Mouse (Mus musculus) midbrain, embryonic 14.5 days (tissue): ENCODE measurements around the gene Rims1. TPM values are rescaled to one million over a fixed set of nuclear protein-coding genes. Genes with fewer than 3 reads are reported as not detected.

Experiments used
- ATAC-seq: fragments of 200-750 bp; cut with Nextera tagmentation; 2 replicates; pipeline ENCODE4 v1.8.0; 2017; ENCODE audit warnings: moderate number of reproducible peaks, moderate library complexity; ENCODE audit not compliant: low FRiP score, low TSS enrichment
- DNase-seq: peaks from one replicate; pipeline ENCODE4 v3.0.0-alpha.2; 2015
- H3K27ac ChIP-seq: fragments of 300-500 bp; sonication (generic); replicated peaks from 2 replicates; pipeline ENCODE4 v1.5.1; 2014; ENCODE audit warnings: mild to moderate bottlenecking, low read depth, low read length, moderate library complexity
- H3K27me3 ChIP-seq: fragments of 300-500 bp; sonication (generic); 2 replicates; pipeline ENCODE4 v1.6.1; 2014; ENCODE audit warnings: low read length, control low read depth, mixed read lengths; ENCODE audit not compliant: control insufficient read depth, insufficient read depth
- H3K36me3 ChIP-seq: fragments of 300-500 bp; sonication (generic); 2 replicates; pipeline ENCODE4 v1.6.1; 2014; ENCODE audit warnings: low read length, control low read depth; ENCODE audit not compliant: control insufficient read depth, insufficient read depth
- H3K4me1 ChIP-seq: fragments of 300-500 bp; sonication (generic); 2 replicates; pipeline ENCODE4 v1.6.1; 2014; ENCODE audit warnings: mild to moderate bottlenecking, antibody characterized with exemption, low read length, control low read depth; ENCODE audit not compliant: control insufficient read depth, insufficient read depth
- H3K4me2 ChIP-seq: fragments of 300-500 bp; sonication (generic); 2 replicates; pipeline ENCODE4 v1.6.1; 2014; ENCODE audit warnings: mild to moderate bottlenecking, low read length, moderate library complexity
- H3K4me3 ChIP-seq: fragments of 300-500 bp; sonication (generic); replicated peaks from 2 replicates; pipeline ENCODE4 v1.5.1; 2014; ENCODE audit warnings: low read depth, low read length
- H3K9ac ChIP-seq: fragments of 300-500 bp; sonication (generic); replicated peaks from 2 replicates; pipeline ENCODE4 v1.6.1; 2014; ENCODE audit warnings: mild to moderate bottlenecking, low read length, moderate library complexity
- H3K9me3 ChIP-seq: fragments of 300-500 bp; sonication (generic); 2 replicates; pipeline ENCODE4 v1.6.1; 2016; ENCODE audit warnings: low read length, control low read depth, mixed read lengths; ENCODE audit not compliant: control insufficient read depth
- WGBS: fragments of 180-500 bp; shearing (Covaris S2); extraction: QIAGEN DNeasy Blood & Tissue Kit; methylation state at CpG from one replicate; pipeline ENCODE4 v1.1.7; 2014; 5-methylcytosine and 5-hydroxymethylcytosine counted together
- polyA plus RNA-seq: library from polyadenylated mRNA; unstranded; fragments of >200 nt; fragmentation: Nextera tagmentation; extraction: Ambion mirVana; gene quantifications from 2 replicates; pipeline ENCODE4 v1.2.1, GENCODE M21; 2014

Rims1 gene
- polyA plus RNA-seq, 1 experiment from 2014 or later, result 17.1 TPM

- Histone ChIP-seq H3K4me1 (no peaks in the 10 kb centered on the region), H3K36me3 (no peaks in the 10 kb centered on the region), H3K4me2 (no peak overlapping the region), H3K27me3 (no peaks in the 10 kb centered on the region), H3K9ac (no peak overlapping the region), H3K9me3 (no peaks in the 10 kb centered on the region), H3K4me3 (no peak overlapping the region), H3K27ac (no peak overlapping the region)
- DNase-seq, result no peak
- 90% methylated on average over 1 of the region's 1 CpGs for WGBS
- no peak for ATAC-seq
These were observed 525.8 kb downstream of the Rims1 start for GRCm38 (mm10) chr1:22279954-22280353.

DNA sequence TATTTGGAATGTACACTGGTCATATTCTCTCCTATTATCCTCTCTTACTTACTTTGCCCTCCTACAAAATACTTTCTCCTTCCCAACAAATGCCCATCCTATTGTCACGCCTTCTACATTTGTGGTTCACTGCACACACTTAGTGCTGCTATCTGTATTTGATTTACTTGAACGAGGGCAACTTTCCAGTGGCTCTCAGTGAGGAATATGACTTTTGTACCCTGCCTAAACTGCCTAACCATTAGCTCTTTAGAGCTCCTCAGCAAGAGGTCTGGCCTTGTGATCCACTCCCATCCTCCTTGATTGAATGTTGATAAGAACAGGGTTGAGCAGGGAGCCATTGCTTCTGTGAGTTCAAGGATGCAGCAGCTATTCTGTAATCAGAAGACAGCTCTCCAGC lies 531.7 kb downstream of the Rims1 start:
- ATAC-seq (no peak), DNase-seq (no peak)
- 57% methylated on average over 2 of the region's 2 CpGs for WGBS
- Histone ChIP-seq H3K4me3 (no peak overlapping the region), H3K4me1 (no peaks in the 10 kb centered on the region), H3K27ac (no peak overlapping the region), H3K4me2 (no peak overlapping the region), H3K9ac (no peak overlapping the region), H3K27me3 (no peaks in the 10 kb centered on the region), H3K36me3 (no peaks in the 10 kb centered on the region), H3K9me3 (no peaks in the 10 kb centered on the region)

GRCm38 (mm10) chr1:22270131-22270530 lies 535.7 kb downstream of the Rims1 start:
- Histone ChIP-seq H3K4me2 (no peak overlapping the region), H3K27ac (no peak overlapping the region), H3K27me3 (no peaks in the 10 kb centered on the region), H3K9ac (no peak overlapping the region), H3K4me3 (no peak overlapping the region), H3K4me1 (peaks cover 7% of the 10 kb centered on the region), H3K36me3 (no peaks in the 10 kb centered on the region), H3K9me3 (no peaks in the 10 kb centered on the region)
- ATAC-seq (no peak), DNase-seq (no peak)
- 59% methylated on average over 5 of the region's 5 CpGs for WGBS

- Histone ChIP-seq H3K27me3 (no peaks in the 10 kb centered on the region), H3K27ac (no peak overlapping the region), H3K4me3 (no peak overlapping the region), H3K4me1 (peaks cover 7% of the 10 kb centered on the region), H3K9me3 (no peaks in the 10 kb centered on the region), H3K4me2 (no peak overlapping the region), H3K9ac (no peak overlapping the region), H3K36me3 (no peaks in the 10 kb centered on the region)
- DNase-seq (peak; percentile 90), ATAC-seq (peak; percentile 63; the same call in 1 of the 2 replicates)
- WGBS, result 41% methylated on average over 15 of the region's 15 CpGs
These were observed 537.0 kb downstream of the Rims1 start for GRCm38 (mm10) chr1:22268581-22269359.

- Histone ChIP-seq H3K27ac (no peak overlapping the region), H3K9ac (no peak overlapping the region), H3K27me3 (no peaks in the 10 kb centered on the region), H3K4me1 (peaks cover 7% of the 10 kb centered on the region), H3K36me3 (no peaks in the 10 kb centered on the region), H3K4me2 (peak overlapping the region; percentile 32), H3K9me3 (no peaks in the 10 kb centered on the region), H3K4me3 (no peak overlapping the region)
- peak; percentile 79 for DNase-seq
- ATAC-seq, result peak; percentile 56
- 8% methylated on average over 10 of the region's 10 CpGs for WGBS
These were observed 539.3 kb downstream of the Rims1 start for GRCm38 (mm10) chr1:22266491-22266890.

DNA sequence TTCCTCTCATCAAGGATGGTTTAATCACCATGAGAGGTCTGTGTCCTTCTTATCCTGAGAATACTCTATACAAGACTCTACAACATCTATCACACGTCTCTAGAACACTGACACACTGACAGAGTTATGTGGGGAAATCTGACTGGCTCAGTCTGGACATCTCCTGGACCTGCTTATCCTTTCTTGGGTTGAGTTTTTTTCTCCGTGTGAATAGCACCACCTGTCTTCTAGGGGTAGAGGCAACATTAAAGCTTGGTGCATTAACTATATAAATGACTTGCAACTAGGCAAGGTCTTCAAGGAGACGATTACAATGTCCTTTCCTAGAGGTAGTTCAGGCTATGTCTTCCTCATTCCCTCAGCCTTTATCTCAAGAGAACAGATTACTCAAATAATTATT lies 540.3 kb downstream of the Rims1 start:
- no peaks in the 10 kb centered on the region for H3K27me3 ChIP-seq
- no peak for ATAC-seq
- H3K9ac ChIP-seq, result no peak overlapping the region
- WGBS, result 79% methylated on average over 3 of the region's 3 CpGs
- no peaks in the 10 kb centered on the region for H3K9me3 ChIP-seq
- H3K4me1 ChIP-seq, result peaks cover 7% of the 10 kb centered on the region
- no peak overlapping the region for H3K27ac ChIP-seq
- no peaks in the 10 kb centered on the region for H3K36me3 ChIP-seq
- no peak overlapping the region for H3K4me2 ChIP-seq
- H3K4me3 ChIP-seq, result no peak overlapping the region
- no peak for DNase-seq

DNA sequence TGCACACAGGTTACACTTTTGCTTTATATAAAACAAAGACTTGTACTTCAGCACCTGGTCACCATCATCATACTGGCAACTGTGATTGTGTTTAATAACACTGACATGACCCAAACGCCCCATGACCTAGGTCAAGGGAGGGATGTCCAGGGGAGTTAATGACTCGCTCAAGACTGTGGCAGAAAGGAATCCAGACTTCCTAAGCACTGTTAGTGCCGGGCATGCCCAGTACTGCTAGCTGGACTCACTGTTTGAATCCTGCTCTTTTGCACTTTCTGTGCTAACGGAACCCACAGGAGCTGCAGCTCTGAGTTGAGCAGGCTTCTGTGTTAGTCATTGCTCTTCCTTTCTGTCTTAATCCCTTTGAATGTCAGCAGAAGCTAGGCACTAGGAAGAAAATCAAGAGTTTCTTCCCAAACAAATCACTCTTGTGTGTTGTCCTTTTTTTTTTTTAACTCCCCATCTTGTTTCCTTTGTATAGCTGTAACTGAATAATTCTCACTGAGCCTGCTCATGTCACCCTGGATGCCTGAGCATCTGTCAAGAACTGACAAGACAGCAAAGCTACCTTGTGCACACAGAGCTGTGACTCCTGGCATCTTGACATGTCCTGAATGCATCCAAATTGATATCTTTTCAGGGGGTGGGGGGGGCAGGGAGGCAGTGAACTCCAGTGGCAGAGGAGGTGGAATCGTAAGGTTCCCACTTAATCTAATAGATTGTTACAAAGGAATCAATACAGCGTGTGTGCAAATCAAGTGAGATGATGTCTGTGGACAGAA lies 543.4 kb downstream of the Rims1 start:
- H3K36me3 ChIP-seq, result no peaks in the 10 kb centered on the region
- H3K4me3 ChIP-seq, result no peak overlapping the region
- H3K4me1 ChIP-seq, result peaks cover 7% of the 10 kb centered on the region
- no peaks in the 10 kb centered on the region for H3K27me3 ChIP-seq
- 63% methylated on average over 6 of the region's 6 CpGs for WGBS
- H3K9me3 ChIP-seq, result no peaks in the 10 kb centered on the region
- H3K4me2 ChIP-seq, result no peak overlapping the region
- ATAC-seq (no peak), DNase-seq (no peak)
- no peak overlapping the region for H3K27ac ChIP-seq
- H3K9ac ChIP-seq, result no peak overlapping the region

GRCm38 (mm10) chr1:22261702-22262101 lies 544.1 kb downstream of the Rims1 start:
- no peak overlapping the region for H3K9ac ChIP-seq
- no peak overlapping the region for H3K4me2 ChIP-seq
- peaks cover 5% of the 10 kb centered on the region for H3K4me1 ChIP-seq
- no peaks in the 10 kb centered on the region for H3K36me3 ChIP-seq
- ATAC-seq (no peak), DNase-seq (no peak)
- H3K4me3 ChIP-seq, result no peak overlapping the region
- H3K27ac ChIP-seq, result no peak overlapping the region
- no peaks in the 10 kb centered on the region for H3K27me3 ChIP-seq
- WGBS, result 85% methylated on average over 4 of the region's 4 CpGs
- H3K9me3 ChIP-seq, result no peaks in the 10 kb centered on the region

DNA sequence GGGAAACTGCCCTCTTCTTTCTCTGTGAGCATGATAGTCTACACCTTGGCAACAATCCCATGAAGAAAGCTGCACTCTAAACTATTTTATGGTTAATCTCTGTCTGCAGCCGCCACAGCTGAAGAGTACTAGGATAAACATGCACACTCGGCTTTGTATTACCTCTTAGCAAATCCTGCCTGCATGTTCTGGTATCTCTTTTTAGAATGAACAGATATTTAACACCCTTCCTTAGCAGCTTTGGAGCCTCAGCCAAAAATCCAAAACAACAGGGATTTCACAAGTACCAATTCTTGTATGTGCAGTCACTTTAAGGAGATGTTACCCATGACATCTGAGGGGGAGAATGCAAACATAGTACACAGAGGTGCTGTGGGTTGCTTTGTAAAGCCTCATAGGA lies 545.5 kb downstream of the Rims1 start:
- WGBS, result 92% methylated on average over 2 of the region's 2 CpGs
- no peaks in the 10 kb centered on the region for H3K9me3 ChIP-seq
- ATAC-seq, result no peak

More for the DNA sequence above, 545.5 kb downstream of the Rims1 start:
- Histone ChIP-seq H3K27me3 (no peaks in the 10 kb centered on the region), H3K4me3 (no peak overlapping the region), H3K27ac (no peak overlapping the region), H3K4me1 (no peaks in the 10 kb centered on the region), H3K4me2 (no peak overlapping the region), H3K36me3 (no peaks in the 10 kb centered on the region), H3K9ac (no peak overlapping the region)
- DNase-seq, result no peak
